Mouse (Mus musculus) lung, embryonic 14.5 days (tissue): ENCODE measurements at regions not wholly inside any gene's neighbourhood (a gene's known extent, or its start where the extent isn't known, plus 50 kb on each side); places are given as distances from the start of the nearest gene placed in this dataset.

ENCODE experiments used
- ATAC-seq: fragments of 200-750 bp; cut with Nextera tagmentation; 2 replicates; pipeline ENCODE4 v1.8.0; 2017; ENCODE audit warnings: mild to moderate bottlenecking, moderate TSS enrichment, moderate library complexity; ENCODE audit not compliant: insufficient read depth
- DNase-seq: peaks from one replicate; pipeline ENCODE4 v3.0.0-alpha.2; 2015
- H3K27ac ChIP-seq: fragments of 300-500 bp; sonication (generic); 2 replicates; pipeline ENCODE4 v1.5.1; 2014; ENCODE audit warnings: low read depth, mild to moderate bottlenecking, moderate library complexity
- H3K27me3 ChIP-seq: fragments of 300-500 bp; sonication (generic); 2 replicates; pipeline ENCODE4 v1.6.1; 2014; ENCODE audit warnings: low read length, control low read depth; ENCODE audit not compliant: insufficient read depth
- H3K36me3 ChIP-seq: fragments of 300-500 bp; sonication (generic); 2 replicates; pipeline ENCODE4 v1.6.1; 2014; ENCODE audit warnings: control low read depth; ENCODE audit not compliant: insufficient read depth
- H3K4me1 ChIP-seq: fragments of 300-500 bp; sonication (generic); 2 replicates; pipeline ENCODE4 v1.6.1; 2014; ENCODE audit warnings: antibody characterized with exemption, control low read depth; ENCODE audit not compliant: insufficient read depth
- H3K4me2 ChIP-seq: fragments of 300-500 bp; sonication (generic); 2 replicates; pipeline ENCODE4 v1.6.1; 2014; ENCODE audit warnings: mild to moderate bottlenecking
- H3K4me3 ChIP-seq: fragments of 300-500 bp; sonication (generic); 2 replicates; pipeline ENCODE4 v1.5.1; 2014; ENCODE audit warnings: low read depth, low read length
- H3K9ac ChIP-seq: fragments of 300-500 bp; sonication (generic); 2 replicates; pipeline ENCODE4 v1.6.1; 2014
- H3K9me3 ChIP-seq: fragments of 300-500 bp; sonication (generic); 2 replicates; pipeline ENCODE4 v1.6.1; 2016; ENCODE audit warnings: low read depth, low read length, control low read depth
- CTCF ChIP-seq: IDR thresholded peaks from 2 replicates; pipeline ENCODE4 v1.5.1; 2016; ENCODE audit warnings: antibody characterized with exemption, low read depth
- WGBS: fragments of 180-500 bp; shearing (Covaris S2); extraction: QIAGEN DNeasy Blood & Tissue Kit; methylation state at CpG from one replicate; pipeline ENCODE4 v1.1.7; 2014; 5-methylcytosine and 5-hydroxymethylcytosine counted together

DNA sequence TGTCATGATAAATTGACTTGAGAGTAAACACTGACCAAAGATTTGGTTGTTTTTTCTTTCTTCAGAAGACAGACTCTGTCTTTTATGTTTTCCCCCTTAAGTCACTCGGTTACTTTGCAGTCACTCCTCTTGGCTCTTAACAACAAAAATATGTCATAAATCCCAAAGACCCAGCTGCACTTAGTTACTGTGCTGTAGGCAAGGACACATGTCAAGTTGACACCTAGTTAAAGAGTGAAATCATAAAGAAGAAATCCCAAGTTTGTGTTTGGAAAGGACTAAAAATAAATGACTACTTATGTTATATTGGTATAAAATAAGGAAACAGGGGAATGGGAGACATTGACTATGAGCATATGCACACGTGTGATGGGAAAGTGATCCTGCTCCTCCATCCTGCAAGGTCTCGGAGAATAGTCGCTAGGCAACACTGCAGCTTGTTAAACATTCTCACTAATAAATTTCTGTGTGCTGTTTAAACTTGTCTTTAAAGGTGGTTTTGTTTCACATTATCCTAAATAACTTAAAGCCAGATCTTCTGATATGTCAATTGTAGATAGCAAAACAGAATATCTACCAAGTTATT, 298.1 kb downstream of the Gulp1 start:
- WGBS: 29% methylated on average over 4 of the region's 4 CpGs
- no peaks in the 10 kb centered on the region for H3K9me3 ChIP-seq

DNA sequence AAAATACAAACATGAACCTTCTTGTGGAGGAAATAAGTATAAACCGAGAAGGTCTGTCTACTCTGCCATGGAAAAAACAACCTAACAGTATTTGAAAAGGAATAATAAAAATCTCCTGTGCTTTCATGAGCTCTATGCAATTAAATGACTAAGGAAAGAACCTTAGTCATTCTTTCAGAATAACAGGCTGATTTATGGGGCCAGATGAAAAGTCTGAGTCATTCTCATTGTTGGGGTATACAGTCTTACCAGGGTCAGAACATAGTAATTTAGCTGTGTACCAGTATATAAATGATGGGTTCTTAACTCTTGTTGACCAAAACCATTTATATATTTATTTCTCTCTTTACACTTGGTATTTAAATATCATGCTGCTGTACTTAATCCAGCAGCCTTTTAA, 312.1 kb downstream of the Gulp1 start:
- Histone ChIP-seq H3K9ac (no peak overlapping the region), H3K4me2 (no peak overlapping the region), H3K4me3 (no peak overlapping the region), H3K36me3 (no peaks in the 10 kb centered on the region), H3K27ac (no peak overlapping the region), H3K27me3 (no peaks in the 10 kb centered on the region), H3K9me3 (no peaks in the 10 kb centered on the region), H3K4me1 (no peaks in the 10 kb centered on the region)
- ATAC-seq: no peak
- 90% methylated on average over 1 of the region's 1 CpGs for WGBS
- no peak for DNase-seq
- no peak for TF ChIP-seq CTCF

More for the DNA sequence above, 298.1 kb downstream of the Gulp1 start:
- Histone ChIP-seq H3K27me3 (no peaks in the 10 kb centered on the region), H3K4me2 (no peak overlapping the region), H3K4me1 (no peaks in the 10 kb centered on the region), H3K9ac (no peak overlapping the region), H3K4me3 (no peak overlapping the region), H3K27ac (peak overlapping the region; percentile 18; the same call in 1 of the 2 replicates), H3K36me3 (no peaks in the 10 kb centered on the region)
- TF ChIP-seq CTCF: no peak
- ATAC-seq (peak; percentile 79; the same call in 1 of the 2 replicates), DNase-seq (peak; percentile 72)

DNA sequence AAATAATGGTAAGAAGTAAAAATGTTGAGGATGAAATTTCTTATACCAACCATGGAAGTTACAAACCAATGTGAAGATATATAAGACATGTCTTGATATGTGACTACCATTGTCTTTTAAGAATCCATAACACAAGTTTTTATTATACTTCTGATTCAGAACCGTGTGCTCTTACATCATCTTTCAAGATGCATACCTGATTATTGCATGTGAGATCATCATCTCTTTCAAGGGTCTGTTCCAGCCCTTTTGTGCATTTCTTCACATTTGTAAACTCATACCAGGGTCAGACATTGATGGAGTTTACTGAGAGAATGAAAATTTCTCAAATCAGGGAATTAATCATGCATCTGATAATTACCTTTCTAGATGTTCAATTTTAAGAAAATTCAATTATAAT, 312.5 kb downstream of the Gulp1 start:
- WGBS: 85% methylated on average over 1 of the region's 1 CpGs
- Histone ChIP-seq H3K36me3 (no peaks in the 10 kb centered on the region), H3K9ac (no peak overlapping the region), H3K27ac (no peak overlapping the region), H3K4me1 (no peaks in the 10 kb centered on the region), H3K4me2 (no peak overlapping the region), H3K27me3 (no peaks in the 10 kb centered on the region), H3K4me3 (no peak overlapping the region), H3K9me3 (no peaks in the 10 kb centered on the region)
- ATAC-seq (no peak), DNase-seq (no peak)
- TF ChIP-seq CTCF: no peak

DNA sequence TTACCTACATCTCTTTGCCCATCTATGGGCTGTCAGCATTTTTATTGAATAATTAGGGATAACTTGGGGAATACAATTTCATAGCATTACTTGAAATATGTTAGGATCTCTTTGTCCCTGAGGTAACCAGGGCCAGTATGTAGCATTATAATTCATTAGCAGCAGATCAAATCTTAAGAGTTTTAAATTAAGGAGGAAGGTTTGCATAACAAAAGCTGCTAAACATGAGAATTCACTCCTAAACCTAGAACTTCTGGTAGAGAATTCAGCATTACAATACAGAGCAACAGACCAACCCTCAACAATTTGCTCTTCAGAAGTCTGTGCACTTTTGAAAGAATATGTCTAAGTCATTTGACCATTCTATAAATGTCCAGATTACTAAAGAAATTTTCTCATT, 340.3 kb downstream of the Gulp1 start:
- no peak for DNase-seq
- TF ChIP-seq CTCF: no peak
- Histone ChIP-seq H3K4me2 (no peak overlapping the region), H3K27ac (no peak overlapping the region), H3K9me3 (no peaks in the 10 kb centered on the region), H3K4me3 (no peak overlapping the region), H3K4me1 (no peaks in the 10 kb centered on the region), H3K36me3 (no peaks in the 10 kb centered on the region), H3K9ac (no peak overlapping the region), H3K27me3 (no peaks in the 10 kb centered on the region)
- ATAC-seq: no peak

DNA sequence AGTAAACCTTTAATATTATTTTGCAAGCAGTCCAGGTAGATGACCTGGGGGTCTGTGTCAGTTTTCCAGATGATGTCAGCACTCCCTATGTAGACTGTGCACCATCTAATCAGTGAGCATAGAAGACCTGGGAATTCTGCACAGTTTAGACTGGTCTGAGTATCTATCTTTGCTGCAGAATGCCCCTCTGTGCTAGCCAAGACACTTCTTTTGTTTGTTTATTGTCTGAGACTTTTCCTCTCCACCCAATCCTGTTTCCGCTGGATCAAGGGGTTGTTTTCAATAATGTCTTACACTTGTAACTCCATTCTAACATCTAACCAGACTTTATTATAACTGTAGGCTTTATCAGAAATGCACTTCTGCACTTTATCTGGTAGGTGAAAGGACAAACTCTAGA, 341.1 kb downstream of the Gulp1 start:
- Histone ChIP-seq H3K4me2 (no peak overlapping the region), H3K9ac (no peak overlapping the region), H3K27ac (no peak overlapping the region), H3K4me3 (no peak overlapping the region), H3K4me1 (no peaks in the 10 kb centered on the region), H3K9me3 (no peaks in the 10 kb centered on the region), H3K36me3 (no peaks in the 10 kb centered on the region), H3K27me3 (no peaks in the 10 kb centered on the region)
- ATAC-seq: no peak
- TF ChIP-seq CTCF: no peak
- 40% methylated on average over 1 of the region's 1 CpGs for WGBS
- peak; percentile 24 for DNase-seq
